Mouse (Mus musculus): ENCODE results near the gene Aipl1.

- TF ChIP-seq CTCF (IDR thresholded peaks at IDR 0.05; ENCODE audit: low read depth) = no peak
- no peak for TF ChIP-seq EP300 (IDR thresholded peaks at IDR 0.05; ENCODE audit: low read depth)
Observed at GRCm38 (mm10) chr11:72067326-72067725, 30.0 kb upstream of the Aipl1 start.
